Mouse (Mus musculus): ENCODE results near the gene Zfp456. TPM values are rescaled to one million over a fixed set of nuclear protein-coding genes. Genes with fewer than 3 reads are reported as not detected.
A peak's percentile ranks its signal among the peaks of the same experiment; 100 is the strongest.
"Not testable (repeated sequence)": the region's sequence is repeated elsewhere in the genome, so short reads cannot be mapped to it uniquely, and the experiment has no call there.

Zfp456 gene
- polyA plus RNA-seq (2014; fragmentation: Nextera tagmentation; extraction: Ambion mirVana), result 0.59 and 0.80 TPM in 2 replicates

- WGBS, result 23% methylated on average over 13 of the region's 15 CpGs
- H3K9ac ChIP-seq (replicated peaks; ENCODE audit: low read depth, low read length); H3K9me3 ChIP-seq (ENCODE audit: control insufficient read depth, low read length); H3K36me3 ChIP-seq (ENCODE audit: control insufficient read depth, insufficient read depth, low read length); H3K27me3 ChIP-seq (ENCODE audit: control insufficient read depth, insufficient read depth, low read length); H3K4me1 ChIP-seq (ENCODE audit: control insufficient read depth, insufficient read depth, low read length); H3K27ac ChIP-seq (ENCODE audit: low read depth, low read length): not testable (repeated sequence)
- Histone ChIP-seq H3K4me3 (ENCODE audit: low read depth, low read length) (peak within 1 kb of the TSS; percentile 26), H3K4me2 (ENCODE audit: low read depth, low read length) (peak within 1 kb of the TSS; percentile 49)
- ATAC-seq (ENCODE audit: low read depth), result peak; percentile 97
Measured at GRCm38 (mm10) chr13:67375050-67375911, at the start of gene Zfp456, which contains the start of gene Gm28041. Gene Zfp456, minus strand, starts transcription at chr13:67375810. Gene Gm28041, minus strand, starts transcription at chr13:67375733.

DNA sequence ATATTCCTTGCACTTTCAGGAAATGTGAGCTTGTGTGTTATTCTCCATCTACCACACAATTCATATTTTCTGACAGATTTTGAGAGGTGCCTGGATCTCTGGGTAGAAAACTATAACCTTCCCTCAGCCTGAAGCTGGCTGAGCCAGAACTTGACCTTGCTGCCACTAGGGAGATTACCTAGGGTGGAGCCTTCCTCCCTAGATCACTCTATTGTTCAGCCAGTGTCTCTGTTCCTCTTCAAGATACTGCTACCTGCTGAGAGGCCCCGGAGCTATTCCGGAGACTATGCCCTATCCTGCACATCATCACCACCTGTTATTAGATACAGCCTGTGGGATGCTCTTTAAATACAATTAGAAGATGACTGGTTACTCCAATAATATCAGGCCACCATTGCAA lies 46.9 kb upstream of the Zfp456 start:
- ATAC-seq (ENCODE audit: low read depth); H3K4me3 ChIP-seq (ENCODE audit: low read depth, low read length); H3K27ac ChIP-seq (ENCODE audit: low read depth, low read length); H3K27me3 ChIP-seq (ENCODE audit: control insufficient read depth, insufficient read depth, low read length); H3K9me3 ChIP-seq (ENCODE audit: control insufficient read depth, low read length); H3K4me2 ChIP-seq (ENCODE audit: low read depth, low read length); H3K4me1 ChIP-seq (ENCODE audit: control insufficient read depth, insufficient read depth, low read length); H3K9ac ChIP-seq (replicated peaks; ENCODE audit: low read depth, low read length); H3K36me3 ChIP-seq (ENCODE audit: control insufficient read depth, insufficient read depth, low read length): not testable (repeated sequence)
- 75% methylated on average over 2 of the region's 2 CpGs for WGBS

- Histone ChIP-seq H3K4me1 (ENCODE audit: control insufficient read depth, insufficient read depth, low read length) (no peaks in the 10 kb centered on the region), H3K36me3 (ENCODE audit: control insufficient read depth, insufficient read depth, low read length) (no peaks in the 10 kb centered on the region), H3K4me2 (ENCODE audit: low read depth, low read length) (peak within 1 kb of the TSS; percentile 85), H3K9ac (replicated peaks; ENCODE audit: low read depth, low read length) (peak within 1 kb of the TSS; percentile 61), H3K27me3 (ENCODE audit: control insufficient read depth, insufficient read depth, low read length) (no peaks in the 10 kb centered on the region), H3K4me3 (ENCODE audit: low read depth, low read length) (peak within 1 kb of the TSS; percentile 45), H3K9me3 (ENCODE audit: control insufficient read depth, low read length) (no peaks in the 10 kb centered on the region), H3K27ac (ENCODE audit: low read depth, low read length) (no peak within 1 kb of the TSS)
- 2% methylated on average over 22 of the region's 22 CpGs for WGBS
- peak; percentile 89 for ATAC-seq (ENCODE audit: low read depth)
Measured at GRCm38 (mm10) chr13:67421207-67421857, 45.7 kb upstream of the Zfp456 start, which contains the start of gene Zfp459. Gene Zfp459, minus strand, starts transcription at chr13:67421418.

DNA sequence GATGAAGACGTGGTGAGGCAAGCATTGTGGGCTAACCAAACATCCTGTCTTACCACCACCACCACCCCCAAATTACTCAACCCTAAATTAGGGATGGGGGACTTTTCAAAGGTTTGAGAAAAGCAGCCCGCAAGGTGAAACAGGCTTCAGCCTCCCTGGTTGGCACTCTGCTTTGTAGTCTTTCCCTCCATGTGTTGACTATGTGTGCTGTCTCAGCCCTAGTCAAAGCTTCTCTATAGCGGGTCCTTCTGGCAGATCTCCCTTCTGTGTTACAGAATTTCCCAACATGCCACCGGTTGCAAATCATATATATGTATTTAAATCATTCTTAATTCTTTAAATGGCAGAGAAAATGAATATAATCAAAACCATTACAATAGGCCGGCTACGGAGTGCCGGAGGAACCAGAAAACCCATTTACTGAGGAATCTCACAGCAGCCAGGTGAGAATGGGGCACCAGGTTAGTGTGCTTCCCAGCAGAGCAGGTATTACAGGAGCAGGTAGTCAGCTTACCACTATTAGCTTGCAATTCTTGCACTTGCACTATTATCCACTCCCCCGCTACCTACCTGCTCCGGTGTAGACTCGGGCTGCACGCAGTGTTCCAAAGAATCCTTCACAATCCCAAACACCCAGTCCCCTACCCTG lies 45.1 kb upstream of the Zfp456 start:
- no peak; the same call in 1 of the 2 replicates for ATAC-seq (ENCODE audit: low read depth)
- Histone ChIP-seq H3K9ac (replicated peaks; ENCODE audit: low read depth, low read length) (peak overlapping the region; percentile 61), H3K4me2 (ENCODE audit: low read depth, low read length) (peak overlapping the region; percentile 85), H3K4me3 (ENCODE audit: low read depth, low read length) (peak overlapping the region; percentile 45), H3K4me1 (ENCODE audit: control insufficient read depth, insufficient read depth, low read length) (no peaks in the 10 kb centered on the region), H3K27me3 (ENCODE audit: control insufficient read depth, insufficient read depth, low read length) (no peaks in the 10 kb centered on the region), H3K9me3 (ENCODE audit: control insufficient read depth, low read length) (no peaks in the 10 kb centered on the region), H3K27ac (ENCODE audit: low read depth, low read length) (no peak overlapping the region), H3K36me3 (ENCODE audit: control insufficient read depth, insufficient read depth, low read length) (no peaks in the 10 kb centered on the region)
- WGBS, result 40% methylated on average over 11 of the region's 11 CpGs

GRCm38 (mm10) chr13:67416811-67417210 lies 41.2 kb upstream of the Zfp456 start:
- H3K4me1 ChIP-seq (ENCODE audit: control insufficient read depth, insufficient read depth, low read length), result no peaks in the 10 kb centered on the region
- no peaks in the 10 kb centered on the region for H3K9me3 ChIP-seq (ENCODE audit: control insufficient read depth, low read length)
- H3K4me3 ChIP-seq (ENCODE audit: low read depth, low read length), result no peak overlapping the region
- WGBS, result 96% methylated on average over 3 of the region's 3 CpGs
- H3K27me3 ChIP-seq (ENCODE audit: control insufficient read depth, insufficient read depth, low read length), result no peaks in the 10 kb centered on the region
- no peaks in the 10 kb centered on the region for H3K36me3 ChIP-seq (ENCODE audit: control insufficient read depth, insufficient read depth, low read length)
- H3K27ac ChIP-seq (ENCODE audit: low read depth, low read length), result no peak overlapping the region
- H3K4me2 ChIP-seq (ENCODE audit: low read depth, low read length), result no peak overlapping the region
- ATAC-seq (ENCODE audit: low read depth), result no peak
- no peak overlapping the region for H3K9ac ChIP-seq (replicated peaks; ENCODE audit: low read depth, low read length)

DNA sequence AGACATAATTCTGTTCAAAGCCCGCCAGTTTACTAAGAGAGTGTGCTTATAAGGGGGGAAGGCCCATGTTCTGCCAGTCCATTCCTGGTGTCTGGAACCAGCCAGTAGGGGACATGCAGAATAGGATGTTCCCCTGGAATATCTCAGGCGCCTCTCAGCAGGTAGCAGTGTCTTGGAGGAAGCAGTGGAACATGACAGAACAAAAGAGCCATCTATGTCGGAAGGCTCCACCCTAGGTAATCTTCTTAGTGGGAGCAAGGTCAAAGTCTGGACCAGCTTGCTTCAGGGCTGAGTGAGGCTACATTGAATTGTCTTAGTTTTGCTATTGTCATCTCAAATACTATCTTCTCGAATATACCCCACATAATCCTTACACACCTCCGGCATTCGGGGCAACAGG lies 40.1 kb upstream of the Zfp456 start:
- no peak overlapping the region for H3K9ac ChIP-seq (replicated peaks; ENCODE audit: low read depth, low read length)
- H3K36me3 ChIP-seq (ENCODE audit: control insufficient read depth, insufficient read depth, low read length), result no peaks in the 10 kb centered on the region
- H3K4me2 ChIP-seq (ENCODE audit: low read depth, low read length), result no peak overlapping the region
- no peaks in the 10 kb centered on the region for H3K4me1 ChIP-seq (ENCODE audit: control insufficient read depth, insufficient read depth, low read length)
- no peak overlapping the region for H3K27ac ChIP-seq (ENCODE audit: low read depth, low read length)
- no peak for ATAC-seq (ENCODE audit: low read depth)
- no peak overlapping the region for H3K4me3 ChIP-seq (ENCODE audit: low read depth, low read length)
- H3K9me3 ChIP-seq (ENCODE audit: control insufficient read depth, low read length), result no peaks in the 10 kb centered on the region
- 90% methylated on average over 6 of the region's 6 CpGs for WGBS
- H3K27me3 ChIP-seq (ENCODE audit: control insufficient read depth, insufficient read depth, low read length), result no peaks in the 10 kb centered on the region

DNA sequence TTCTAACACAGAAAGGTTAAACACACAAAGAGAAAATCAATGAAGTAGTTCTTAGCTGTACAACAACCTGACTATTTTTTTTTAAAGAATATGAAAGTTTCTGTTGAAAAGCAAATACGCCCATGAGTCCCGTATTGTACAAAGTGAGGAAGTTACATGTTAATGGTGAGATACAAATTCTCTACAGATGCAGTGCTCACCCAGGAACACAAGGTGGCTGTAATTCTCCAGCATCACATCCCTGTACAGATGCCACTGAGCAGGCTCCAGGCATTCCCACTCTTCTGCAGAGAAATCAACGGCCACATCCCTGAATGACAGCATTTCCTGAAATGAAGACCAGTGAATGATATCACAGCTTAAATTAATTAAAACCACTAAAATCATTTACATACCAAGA lies 38.0 kb upstream of the Zfp456 start:
- H3K9ac ChIP-seq (replicated peaks; ENCODE audit: low read depth, low read length); H3K4me1 ChIP-seq (ENCODE audit: control insufficient read depth, insufficient read depth, low read length); H3K36me3 ChIP-seq (ENCODE audit: control insufficient read depth, insufficient read depth, low read length); H3K4me2 ChIP-seq (ENCODE audit: low read depth, low read length); H3K9me3 ChIP-seq (ENCODE audit: control insufficient read depth, low read length); H3K27ac ChIP-seq (ENCODE audit: low read depth, low read length); H3K27me3 ChIP-seq (ENCODE audit: control insufficient read depth, insufficient read depth, low read length); H3K4me3 ChIP-seq (ENCODE audit: low read depth, low read length); ATAC-seq (ENCODE audit: low read depth): not testable (repeated sequence)
- WGBS, result 82% methylated on average over 3 of the region's 3 CpGs

DNA sequence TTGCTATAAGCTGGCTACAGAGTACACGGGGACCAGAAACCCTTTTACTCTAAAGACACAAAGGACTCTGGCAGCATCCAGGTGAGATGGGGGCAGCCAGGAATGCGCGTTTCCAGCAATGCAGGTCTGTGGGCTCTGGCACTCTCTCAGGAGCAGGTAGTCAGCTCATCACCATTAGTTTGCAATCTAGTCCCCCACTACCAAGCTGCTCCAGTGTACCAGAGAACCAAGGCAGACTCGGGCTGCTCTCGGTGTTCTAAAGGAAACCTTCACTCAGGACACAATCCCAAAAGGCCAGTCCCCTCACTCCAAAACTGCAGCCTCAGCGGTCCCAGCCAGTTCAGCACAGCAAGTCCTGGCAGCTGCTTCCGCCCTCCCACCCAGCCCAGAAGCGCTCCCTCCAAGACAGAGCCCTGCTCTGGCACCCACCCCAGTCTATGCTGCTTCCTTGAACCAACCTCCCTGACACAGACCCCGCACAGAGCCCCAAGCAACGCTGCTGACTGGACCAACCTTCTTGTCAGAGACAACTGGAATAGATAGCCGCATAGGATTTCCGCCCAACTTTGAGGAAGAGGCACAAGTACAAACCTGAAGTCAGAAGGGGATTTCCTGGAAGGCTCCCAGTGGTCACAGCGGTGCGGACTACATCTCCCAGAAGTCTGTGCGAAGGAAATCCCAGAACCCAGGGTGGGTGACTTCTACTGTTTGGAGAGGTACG lies 23.7 kb upstream of the Zfp456 start, which contains the start of gene Zfp429:
TSS of gene Zfp429 (minus strand) at position 637 of the 721 bp plus-strand sequence.
- Histone ChIP-seq H3K4me2 (ENCODE audit: low read depth, low read length) (peak within 1 kb of the TSS; percentile 56), H3K9ac (replicated peaks; ENCODE audit: low read depth, low read length) (peak within 1 kb of the TSS; percentile 44), H3K4me3 (ENCODE audit: low read depth, low read length) (peak within 1 kb of the TSS; percentile 46)
- H3K9me3 ChIP-seq (ENCODE audit: control insufficient read depth, low read length); H3K27ac ChIP-seq (ENCODE audit: low read depth, low read length); H3K36me3 ChIP-seq (ENCODE audit: control insufficient read depth, insufficient read depth, low read length); H3K27me3 ChIP-seq (ENCODE audit: control insufficient read depth, insufficient read depth, low read length); H3K4me1 ChIP-seq (ENCODE audit: control insufficient read depth, insufficient read depth, low read length): not testable (repeated sequence)
- WGBS, result 5% methylated on average over 14 of the region's 16 CpGs
- ATAC-seq (ENCODE audit: low read depth), result peak; percentile 98

All from neural tube, embryonic 14.5 days (tissue).